Mouse (Mus musculus): Measurements from ENCODE around the gene Krtap4-8. TPM values are rescaled to one million over a fixed set of nuclear protein-coding genes. Genes with fewer than 3 reads are reported as not detected.

Krtap4-8 gene
- under 1 TPM in 1 of 2 experiments, not detected in 1; 0.24 TPM for polyA plus RNA-seq (2017; shearing (Covaris generic))

DNA sequence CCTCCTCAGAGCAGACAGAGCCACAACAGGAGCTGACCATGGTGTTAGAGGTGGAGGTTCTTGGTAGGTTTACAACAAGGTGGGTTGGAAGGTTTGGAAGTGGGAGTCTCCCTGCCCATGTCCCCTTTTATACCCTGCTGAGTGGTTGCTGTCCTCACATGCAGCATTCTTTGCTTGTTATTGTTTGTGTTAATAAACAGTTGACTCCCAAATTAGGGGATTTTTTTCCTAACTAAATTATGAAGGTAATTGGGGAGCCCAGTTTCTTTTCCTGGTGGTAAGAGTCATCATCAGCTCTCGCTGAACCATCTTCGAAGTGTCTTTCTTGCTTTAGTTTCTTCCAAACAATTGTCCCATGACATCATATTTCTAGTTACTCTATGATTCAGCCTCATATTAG, at the start of gene Krtap4-8:
Gene Krtap4-8 (minus strand): TSS at position 101 of the 400 bp plus-strand sequence.

DNA sequence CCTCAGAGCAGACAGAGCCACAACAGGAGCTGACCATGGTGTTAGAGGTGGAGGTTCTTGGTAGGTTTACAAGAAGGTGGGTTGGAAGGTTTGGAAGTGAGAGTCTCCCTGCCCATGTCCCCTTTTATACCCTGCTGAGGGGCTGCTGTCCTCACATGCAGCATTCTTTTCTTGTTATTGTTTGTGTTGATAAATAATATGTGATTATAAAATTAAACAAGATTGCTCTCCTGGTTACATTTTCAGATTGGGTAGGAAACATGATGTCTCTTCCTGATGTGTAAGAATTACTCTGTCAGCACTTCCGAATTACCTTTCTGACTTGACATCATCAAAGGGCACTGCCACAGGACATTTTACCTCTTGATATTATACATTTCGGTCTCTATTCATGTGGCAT, 35.1 kb upstream of the Krtap4-8 start, which contains the start of gene Gm11564:
Gene Gm11564 (minus strand): TSS at position 101 of the 400 bp plus-strand sequence.

DNA sequence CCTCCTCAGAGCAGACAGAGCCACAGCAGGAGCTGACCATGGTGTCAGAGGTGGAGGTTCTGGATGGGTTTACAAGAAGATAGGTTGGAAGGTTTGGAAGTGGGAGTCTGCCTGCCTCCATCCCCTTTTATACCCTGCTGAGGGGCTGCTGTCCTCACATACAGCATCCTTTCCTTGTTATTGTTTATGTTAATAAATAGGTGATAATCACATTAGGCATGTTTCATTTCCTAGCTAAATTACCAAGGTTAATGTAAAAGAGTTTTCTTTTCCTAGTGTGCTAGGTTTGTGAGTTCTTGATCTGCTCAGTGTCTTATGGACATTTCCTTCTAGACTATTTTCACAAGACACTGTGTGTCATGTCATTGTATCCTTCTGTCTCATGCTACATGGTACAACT, 29.3 kb upstream of the Krtap4-8 start, which contains the start of gene Krtap4-13:
Gene Krtap4-13 (minus strand): TSS at position 101 of the 400 bp plus-strand sequence.

DNA sequence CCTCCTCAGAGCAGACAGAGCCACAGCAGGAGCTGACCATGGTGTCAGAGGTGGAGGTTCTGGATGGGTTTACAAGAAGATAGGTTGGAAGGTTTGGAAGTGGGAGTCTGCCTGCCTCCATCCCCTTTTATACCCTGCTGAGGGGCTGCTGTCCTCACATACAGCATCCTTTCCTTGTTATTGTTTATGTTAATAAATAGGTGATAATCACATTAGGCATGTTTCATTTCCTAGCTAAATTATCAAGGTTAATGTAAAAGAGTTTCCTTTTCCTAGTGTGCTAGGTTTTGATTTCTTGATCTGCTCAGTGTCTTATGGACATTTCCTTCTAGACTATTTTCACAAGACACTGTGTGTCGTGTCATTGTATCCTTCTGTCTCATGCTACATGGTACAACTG, 23.8 kb upstream of the Krtap4-8 start, which contains the start of gene Gm11554:
Gene Gm11554 (minus strand): TSS at position 101 of the 400 bp plus-strand sequence.

DNA sequence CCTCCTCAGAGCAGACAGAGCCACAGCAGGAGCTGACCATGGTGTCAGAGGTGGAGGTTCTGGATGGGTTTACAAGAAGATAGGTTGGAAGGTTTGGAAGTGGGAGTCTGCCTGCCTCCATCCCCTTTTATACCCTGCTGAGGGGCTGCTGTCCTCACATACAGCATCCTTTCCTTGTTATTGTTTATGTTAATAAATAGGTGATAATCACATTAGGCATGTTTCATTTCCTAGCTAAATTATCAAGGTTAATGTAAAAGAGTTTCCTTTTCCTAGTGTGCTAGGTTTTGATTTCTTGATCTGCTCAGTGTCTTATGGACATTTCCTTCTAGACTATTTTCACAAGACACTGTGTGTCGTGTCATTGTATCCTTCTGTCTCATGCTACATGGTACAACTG, 18.3 kb upstream of the Krtap4-8 start, which contains the start of gene Gm11569:
Gene Gm11569 (minus strand): TSS at position 101 of the 400 bp plus-strand sequence.

DNA sequence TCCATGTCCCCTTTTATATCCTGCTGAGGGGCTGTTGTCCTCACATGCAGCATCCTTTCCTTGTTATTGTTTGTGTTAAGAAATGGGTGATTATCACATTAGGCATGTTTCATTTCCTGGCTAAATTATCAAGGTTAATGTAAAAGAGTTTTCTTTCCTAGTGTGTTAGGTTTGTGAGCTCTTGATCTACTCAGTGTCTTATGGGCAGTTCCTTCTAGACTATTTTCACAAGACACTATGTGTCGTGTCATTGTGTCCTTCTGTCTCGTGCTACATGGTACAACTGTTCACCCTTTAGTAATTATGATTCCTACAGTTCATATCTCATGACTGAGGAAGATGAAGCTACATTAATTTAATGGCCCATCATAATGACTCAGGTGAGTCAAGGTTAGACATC, 12.9 kb upstream of the Krtap4-8 start, which contains the start of gene Gm11596:
Gene Gm11596 (minus strand): TSS at position 101 of the 400 bp plus-strand sequence.

DNA sequence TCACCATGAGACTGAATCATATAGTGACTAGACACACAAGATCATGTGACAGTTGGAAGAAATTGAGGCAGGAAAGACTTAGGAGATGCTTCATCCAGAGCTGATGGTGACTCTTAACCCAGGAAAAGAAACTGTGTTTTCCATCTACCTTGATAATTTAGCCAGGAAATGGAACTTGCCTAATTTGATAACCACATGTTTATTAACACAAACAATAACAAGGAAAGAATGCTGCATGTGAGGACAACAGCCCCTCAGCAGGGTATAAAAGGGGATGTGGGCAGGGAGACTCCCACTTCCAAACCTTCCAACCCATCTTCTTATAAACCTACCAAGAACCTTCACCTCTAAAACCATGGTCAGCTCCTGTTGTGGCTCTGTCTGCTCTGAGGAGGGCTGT, 4.4 kb upstream of the Krtap4-8 start, which contains the start of gene Krtap4-9:
Gene Krtap4-9 (plus strand): TSS at position 301 of the 400 bp plus-strand sequence.

DNA sequence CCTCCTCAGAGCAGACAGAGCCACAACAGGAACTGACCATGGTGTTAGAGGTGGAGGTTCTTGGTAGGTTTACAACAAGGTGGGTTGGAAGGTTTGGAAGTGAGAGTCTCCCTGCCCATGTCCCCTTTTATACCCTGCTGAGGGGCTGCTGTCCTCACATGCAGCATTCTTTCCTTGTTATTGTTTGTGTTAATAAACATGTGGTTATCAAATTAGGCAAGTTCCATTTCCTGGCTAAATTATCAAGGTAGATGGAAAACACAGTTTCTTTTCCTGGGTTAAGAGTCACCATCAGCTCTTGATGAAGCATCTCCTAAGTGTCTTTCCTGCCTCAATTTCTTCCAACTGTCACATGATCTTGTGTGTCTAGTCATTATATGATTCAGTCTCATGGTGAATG, 7.7 kb downstream of the Krtap4-8 start, which contains the start of gene Gm11595:
Gene Gm11595 (minus strand): TSS at position 101 of the 400 bp plus-strand sequence.

DNA sequence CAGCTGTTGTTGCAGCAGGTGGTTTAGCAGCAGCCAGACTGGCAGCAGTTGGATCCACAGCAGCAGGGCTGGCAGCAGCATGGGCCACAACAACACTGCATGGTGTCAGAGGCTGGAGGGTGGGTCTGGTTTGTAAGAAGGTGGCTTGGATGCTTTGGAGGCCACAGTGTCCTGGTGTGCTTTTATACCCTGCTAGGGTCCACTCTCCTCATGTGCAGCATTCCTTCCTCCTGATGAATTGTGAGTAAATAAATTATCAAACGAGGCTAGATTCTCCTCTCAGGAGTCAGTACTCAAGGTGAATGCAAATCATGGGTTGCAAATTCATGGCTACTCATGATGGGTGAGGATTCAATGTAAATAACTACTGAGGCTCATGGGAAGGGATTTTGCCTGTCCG, 46.3 kb downstream of the Krtap4-8 start, which contains the start of gene Gm14180:
Gene Gm14180 (minus strand): TSS at position 101 of the 400 bp plus-strand sequence.

Other genes starting within 250 kb of the Krtap4-8 start
- not detected for gene Krt40, start 237.5 kb downstream of the Krtap4-8 start, polyA plus RNA-seq (2017; shearing (Covaris generic))
- gene Krtap3-3, start 229.8 kb downstream of the Krtap4-8 start, polyA plus RNA-seq (2017; shearing (Covaris generic)) = not detected
- gene Krtap3-2, start 223.9 kb downstream of the Krtap4-8 start, polyA plus RNA-seq (2017; shearing (Covaris generic)) = 1 to 10 TPM in 1 of 2 experiments, not detected in 1; 3.5 TPM
- gene Gm11939, start 221.2 kb downstream of the Krtap4-8 start, polyA plus RNA-seq (2017; shearing (Covaris generic)) = under 1 TPM in 1 of 2 experiments, not detected in 1; 0.60 TPM
- not detected for gene Krtap3-1, start 214.1 kb downstream of the Krtap4-8 start, polyA plus RNA-seq (2017; shearing (Covaris generic))
- gene Krtap1-5, start 199.7 kb downstream of the Krtap4-8 start, polyA plus RNA-seq (2017; shearing (Covaris generic)) = under 1 TPM in 1 of 2 experiments, not detected in 1; 0.55 TPM
- 1 to 10 TPM in 1 of 2 experiments, under 1 TPM in 1; 0.61 to 1.2 TPM for gene Krtap1-4, start 197.1 kb downstream of the Krtap4-8 start, polyA plus RNA-seq (2017; shearing (Covaris generic))
- gene Krtap1-3, start 189.4 kb downstream of the Krtap4-8 start, polyA plus RNA-seq (2017; shearing (Covaris generic)) = not detected
- gene Krtap9-3, start 182.6 kb downstream of the Krtap4-8 start, polyA plus RNA-seq (2017; shearing (Covaris generic)) = under 1 TPM in 1 of 2 experiments, not detected in 1; 0.31 TPM
- gene Gm11938, start 177.4 kb downstream of the Krtap4-8 start, polyA plus RNA-seq (2017; shearing (Covaris generic)) = not detected
- not detected for gene Gm11937, start 170.5 kb downstream of the Krtap4-8 start, polyA plus RNA-seq (2017; shearing (Covaris generic))
- gene Krtap2-4, start 165.9 kb downstream of the Krtap4-8 start, polyA plus RNA-seq (2017; shearing (Covaris generic)) = not detected
- gene Gm11562, start 160.3 kb downstream of the Krtap4-8 start, polyA plus RNA-seq (2017; shearing (Covaris generic)) = not detected
- gene Krtap4-1, start 152.5 kb downstream of the Krtap4-8 start, polyA plus RNA-seq (2017; shearing (Covaris generic)) = under 1 TPM in 1 of 2 experiments, not detected in 1; 0.20 TPM
- not detected for gene Krtap4-2, start 145.6 kb downstream of the Krtap4-8 start, polyA plus RNA-seq (2017; shearing (Covaris generic))
- under 1 TPM in 1 of 2 experiments, not detected in 1; 0.16 TPM for gene Krtap4-7, start 136.6 kb downstream of the Krtap4-8 start, polyA plus RNA-seq (2017; shearing (Covaris generic))
- not detected for gene Gm11555, start 130.5 kb downstream of the Krtap4-8 start, polyA plus RNA-seq (2017; shearing (Covaris generic))
- not detected for gene Gm11563, start 121.7 kb downstream of the Krtap4-8 start, polyA plus RNA-seq (2017; shearing (Covaris generic))
- gene Krtap4-6, start 114.7 kb downstream of the Krtap4-8 start, polyA plus RNA-seq (2017; shearing (Covaris generic)) = not detected
- not detected for gene Gm14190, start 90.0 kb downstream of the Krtap4-8 start, polyA plus RNA-seq (2017; shearing (Covaris generic))
- gene Gm14180, start 46.4 kb downstream of the Krtap4-8 start, polyA plus RNA-seq (2017; shearing (Covaris generic)) = not detected
- gene Gm11595, start 7.8 kb downstream of the Krtap4-8 start, polyA plus RNA-seq (2017; shearing (Covaris generic)) = not detected
- under 1 TPM in 1 of 2 experiments, not detected in 1; 0.28 TPM for gene Krtap4-9, start 4.5 kb upstream of the Krtap4-8 start, polyA plus RNA-seq (2017; shearing (Covaris generic))
- not detected for gene Gm11596, start 12.8 kb upstream of the Krtap4-8 start, polyA plus RNA-seq (2017; shearing (Covaris generic))
- not detected for gene Gm11569, start 18.2 kb upstream of the Krtap4-8 start, polyA plus RNA-seq (2017; shearing (Covaris generic))
- gene Gm11554, start 23.7 kb upstream of the Krtap4-8 start, polyA plus RNA-seq (2017; shearing (Covaris generic)) = not detected
- not detected for gene Krtap4-13, start 29.2 kb upstream of the Krtap4-8 start, polyA plus RNA-seq (2017; shearing (Covaris generic))
- gene Gm11564, start 35.0 kb upstream of the Krtap4-8 start, polyA plus RNA-seq (2017; shearing (Covaris generic)) = not detected
- not detected for gene 2300003K06Rik, start 57.4 kb upstream of the Krtap4-8 start, polyA plus RNA-seq (2017; shearing (Covaris generic))
- under 1 TPM in 1 of 2 experiments, not detected in 1; 0.60 TPM for gene Krtap4-16, start 70.9 kb upstream of the Krtap4-8 start, polyA plus RNA-seq (2017; shearing (Covaris generic))
- gene Gm11568, start 77.2 kb upstream of the Krtap4-8 start, polyA plus RNA-seq (2017; shearing (Covaris generic)) = not detected
- not detected for gene Gm11559, start 83.8 kb upstream of the Krtap4-8 start, polyA plus RNA-seq (2017; shearing (Covaris generic))
- not detected for gene Krtap9-1, start 92.7 kb upstream of the Krtap4-8 start, polyA plus RNA-seq (2017; shearing (Covaris generic))
- not detected for gene Gm11567, start 98.5 kb upstream of the Krtap4-8 start, polyA plus RNA-seq (2017; shearing (Covaris generic))
- gene Krtap31-1, start 127.2 kb upstream of the Krtap4-8 start, polyA plus RNA-seq (2017; shearing (Covaris generic)) = not detected
- gene Gm11565, start 134.0 kb upstream of the Krtap4-8 start, polyA plus RNA-seq (2017; shearing (Covaris generic)) = not detected
- gene Krtap31-2, start 155.6 kb upstream of the Krtap4-8 start, polyA plus RNA-seq (2017; shearing (Covaris generic)) = not detected
- gene Krtap9-5, start 167.8 kb upstream of the Krtap4-8 start, polyA plus RNA-seq (2017; shearing (Covaris generic)) = not detected
- not detected for gene Krtap29-1, start 198.3 kb upstream of the Krtap4-8 start, polyA plus RNA-seq (2017; shearing (Covaris generic))
- not detected for gene Krtap16-1, start 205.9 kb upstream of the Krtap4-8 start, polyA plus RNA-seq (2017; shearing (Covaris generic))
- not detected for gene Krtap17-1, start 213.3 kb upstream of the Krtap4-8 start, polyA plus RNA-seq (2017; shearing (Covaris generic))
- gene Krt33a, start 235.5 kb upstream of the Krtap4-8 start, polyA plus RNA-seq (2017; shearing (Covaris generic)) = not detected
- gene Krt33b, start 249.2 kb upstream of the Krtap4-8 start, polyA plus RNA-seq (2017; shearing (Covaris generic)) = not detected

Measured in inflammation-experienced regulatory T-cells (primary cell).